Mouse (Mus musculus): ENCODE results near the gene Cabp7.

Cabp7 gene

GRCm38 (mm10) chr11:4746733-4747132 is at the start of gene Cabp7:
Gene Cabp7, minus strand, starts transcription at chr11:4746778.
- TF ChIP-seq CTCF (conservative IDR thresholded peaks at IDR 0.05; ENCODE audit: low read length) (no peak), NANOG (IDR thresholded peaks at IDR 0.05; ENCODE audit: borderline replicate concordance, low read length) (no peak), POU5F1 (IDR thresholded peaks at IDR 0.05; ENCODE audit: borderline replicate concordance, low read length) (no peak)
- H3K27me3 ChIP-seq (ENCODE audit: insufficient read depth, low read length): peaks cover 79% of the 10 kb centered on the region
- no peaks in the 10 kb centered on the region for H3K9me3 ChIP-seq (ENCODE audit: low read length)
- H3K4me3 ChIP-seq (replicated peaks; ENCODE audit: low read length): peak within 1 kb of the TSS; percentile 87
- peaks cover 35% of the 10 kb centered on the region for H3K4me1 ChIP-seq (replicated peaks; ENCODE audit: low read depth, low read length)
- no peaks in the 10 kb centered on the region for H3K36me3 ChIP-seq (ENCODE audit: insufficient read depth, low read length)

GRCm38 (mm10) chr11:4793006-4793405 is 46.4 kb upstream of the Cabp7 start:
- Histone ChIP-seq H3K36me3 (ENCODE audit: insufficient read depth, low read length) (peaks cover 100% of the 10 kb centered on the region), H3K4me3 (replicated peaks; ENCODE audit: low read length) (no peak overlapping the region), H3K4me1 (replicated peaks; ENCODE audit: low read depth, low read length) (peaks cover 40% of the 10 kb centered on the region), H3K9me3 (ENCODE audit: low read length) (no peaks in the 10 kb centered on the region), H3K27me3 (ENCODE audit: insufficient read depth, low read length) (no peaks in the 10 kb centered on the region)
- TF ChIP-seq POU5F1 (IDR thresholded peaks at IDR 0.05; ENCODE audit: borderline replicate concordance, low read length) (no peak), NANOG (IDR thresholded peaks at IDR 0.05; ENCODE audit: borderline replicate concordance, low read length) (no peak), CTCF (conservative IDR thresholded peaks at IDR 0.05; ENCODE audit: low read length) (no peak)

GRCm38 (mm10) chr11:4791549-4791948 is 45.0 kb upstream of the Cabp7 start:
- Histone ChIP-seq H3K4me3 (replicated peaks; ENCODE audit: low read length) (no peak overlapping the region), H3K36me3 (ENCODE audit: insufficient read depth, low read length) (peaks cover 100% of the 10 kb centered on the region), H3K4me1 (replicated peaks; ENCODE audit: low read depth, low read length) (peaks cover 27% of the 10 kb centered on the region), H3K9me3 (ENCODE audit: low read length) (no peaks in the 10 kb centered on the region), H3K27me3 (ENCODE audit: insufficient read depth, low read length) (no peaks in the 10 kb centered on the region)
- TF ChIP-seq NANOG (IDR thresholded peaks at IDR 0.05; ENCODE audit: borderline replicate concordance, low read length) (no peak), CTCF (conservative IDR thresholded peaks at IDR 0.05; ENCODE audit: low read length) (no peak), POU5F1 (IDR thresholded peaks at IDR 0.05; ENCODE audit: borderline replicate concordance, low read length) (no peak)

GRCm38 (mm10) chr11:4789691-4790090 is 43.1 kb upstream of the Cabp7 start:
- no peak overlapping the region for H3K4me3 ChIP-seq (replicated peaks; ENCODE audit: low read length)
- TF ChIP-seq POU5F1 (IDR thresholded peaks at IDR 0.05; ENCODE audit: borderline replicate concordance, low read length) (no peak), NANOG (IDR thresholded peaks at IDR 0.05; ENCODE audit: borderline replicate concordance, low read length) (no peak), CTCF (conservative IDR thresholded peaks at IDR 0.05; ENCODE audit: low read length) (no peak)
- H3K36me3 ChIP-seq (ENCODE audit: insufficient read depth, low read length): peaks cover 100% of the 10 kb centered on the region
- no peaks in the 10 kb centered on the region for H3K27me3 ChIP-seq (ENCODE audit: insufficient read depth, low read length)
- H3K9me3 ChIP-seq (ENCODE audit: low read length): no peaks in the 10 kb centered on the region
- peaks cover 27% of the 10 kb centered on the region for H3K4me1 ChIP-seq (replicated peaks; ENCODE audit: low read depth, low read length)

GRCm38 (mm10) chr11:4784629-4785142 is 38.1 kb upstream of the Cabp7 start:
- Histone ChIP-seq H3K9me3 (ENCODE audit: low read length) (no peaks in the 10 kb centered on the region), H3K36me3 (ENCODE audit: insufficient read depth, low read length) (peaks cover 100% of the 10 kb centered on the region), H3K4me3 (replicated peaks; ENCODE audit: low read length) (no peak overlapping the region), H3K27me3 (ENCODE audit: insufficient read depth, low read length) (no peaks in the 10 kb centered on the region), H3K4me1 (replicated peaks; ENCODE audit: low read depth, low read length) (peaks cover 8% of the 10 kb centered on the region; the same call in 1 of the 2 replicates)
- TF ChIP-seq CTCF (conservative IDR thresholded peaks at IDR 0.05; ENCODE audit: low read length) (no peak), POU5F1 (IDR thresholded peaks at IDR 0.05; ENCODE audit: borderline replicate concordance, low read length) (no peak), NANOG (IDR thresholded peaks at IDR 0.05; ENCODE audit: borderline replicate concordance, low read length) (no peak)

- TF ChIP-seq NANOG (IDR thresholded peaks at IDR 0.05; ENCODE audit: borderline replicate concordance, low read length): no peak
- Histone ChIP-seq H3K4me3 (replicated peaks; ENCODE audit: low read length) (no peak overlapping the region), H3K4me1 (replicated peaks; ENCODE audit: low read depth, low read length) (no peaks in the 10 kb centered on the region), H3K27me3 (ENCODE audit: insufficient read depth, low read length) (no peaks in the 10 kb centered on the region), H3K36me3 (ENCODE audit: insufficient read depth, low read length) (peaks cover 100% of the 10 kb centered on the region), H3K9me3 (ENCODE audit: low read length) (no peaks in the 10 kb centered on the region)
These were observed 36.5 kb upstream of the Cabp7 start for GRCm38 (mm10) chr11:4783116-4783515.

GRCm38 (mm10) chr11:4780927-4781326 is 34.3 kb upstream of the Cabp7 start:
- H3K36me3 ChIP-seq (ENCODE audit: insufficient read depth, low read length): peaks cover 100% of the 10 kb centered on the region
- no peaks in the 10 kb centered on the region for H3K9me3 ChIP-seq (ENCODE audit: low read length)
- no peaks in the 10 kb centered on the region for H3K27me3 ChIP-seq (ENCODE audit: insufficient read depth, low read length)
- TF ChIP-seq CTCF (conservative IDR thresholded peaks at IDR 0.05; ENCODE audit: low read length) (no peak), NANOG (IDR thresholded peaks at IDR 0.05; ENCODE audit: borderline replicate concordance, low read length) (no peak), POU5F1 (IDR thresholded peaks at IDR 0.05; ENCODE audit: borderline replicate concordance, low read length) (no peak)
- H3K4me1 ChIP-seq (replicated peaks; ENCODE audit: low read depth, low read length): no peaks in the 10 kb centered on the region
- H3K4me3 ChIP-seq (replicated peaks; ENCODE audit: low read length): no peak overlapping the region

- no peaks in the 10 kb centered on the region for H3K9me3 ChIP-seq (ENCODE audit: low read length)
- H3K4me3 ChIP-seq (replicated peaks; ENCODE audit: low read length): no peak overlapping the region
- H3K4me1 ChIP-seq (replicated peaks; ENCODE audit: low read depth, low read length): peaks cover 65% of the 10 kb centered on the region
- H3K27me3 ChIP-seq (ENCODE audit: insufficient read depth, low read length): no peaks in the 10 kb centered on the region
- peaks cover 94% of the 10 kb centered on the region for H3K36me3 ChIP-seq (ENCODE audit: insufficient read depth, low read length)
- TF ChIP-seq CTCF (conservative IDR thresholded peaks at IDR 0.05; ENCODE audit: low read length) (peak; percentile 78), NANOG (IDR thresholded peaks at IDR 0.05; ENCODE audit: borderline replicate concordance, low read length) (no peak)
These were observed 26.3 kb upstream of the Cabp7 start for GRCm38 (mm10) chr11:4772925-4773324.

GRCm38 (mm10) chr11:4771756-4772155 is 25.2 kb upstream of the Cabp7 start:
- no peak overlapping the region for H3K4me3 ChIP-seq (replicated peaks; ENCODE audit: low read length)
- H3K4me1 ChIP-seq (replicated peaks; ENCODE audit: low read depth, low read length): peaks cover 75% of the 10 kb centered on the region
- no peaks in the 10 kb centered on the region for H3K27me3 ChIP-seq (ENCODE audit: insufficient read depth, low read length)
- TF ChIP-seq NANOG (IDR thresholded peaks at IDR 0.05; ENCODE audit: borderline replicate concordance, low read length) (no peak), CTCF (conservative IDR thresholded peaks at IDR 0.05; ENCODE audit: low read length) (no peak), POU5F1 (IDR thresholded peaks at IDR 0.05; ENCODE audit: borderline replicate concordance, low read length) (no peak)
- no peaks in the 10 kb centered on the region for H3K9me3 ChIP-seq (ENCODE audit: low read length)
- peaks cover 94% of the 10 kb centered on the region for H3K36me3 ChIP-seq (ENCODE audit: insufficient read depth, low read length)

All from E14TG2a.4 (cell line).